Mouse (Mus musculus): ENCODE measurements around the gene Cdh5.
"Not testable (repeated sequence)": the region's sequence is repeated elsewhere in the genome, so short reads cannot be mapped to it uniquely, and the experiment has no call there.

DNA sequence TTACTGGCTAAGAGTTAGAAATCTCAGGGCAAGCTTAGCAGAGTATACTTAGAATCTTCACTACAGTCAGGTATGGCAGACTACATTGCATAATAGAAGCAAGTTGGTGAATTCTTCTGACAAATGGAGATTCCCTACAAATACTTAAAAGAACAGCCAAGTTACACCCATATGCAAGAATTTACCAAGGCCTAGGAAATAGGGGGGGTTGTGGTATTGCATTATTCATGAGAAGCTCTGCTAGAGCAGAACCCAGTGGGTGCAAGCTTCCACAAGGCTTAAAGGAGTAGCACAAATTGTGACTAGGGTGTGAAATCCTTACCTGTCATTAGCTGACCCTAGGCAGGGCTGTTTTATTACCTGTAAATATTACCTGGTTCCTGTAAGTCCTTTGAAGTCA is 13.5 kb upstream of the Cdh5 start:
- TF ChIP-seq CTCF (conservative IDR thresholded peaks at IDR 0.05; ENCODE audit: low read length); POU5F1 (IDR thresholded peaks at IDR 0.05; ENCODE audit: borderline replicate concordance, low read length); NANOG (IDR thresholded peaks at IDR 0.05; ENCODE audit: borderline replicate concordance, low read length): not testable (repeated sequence)
